Mouse (Mus musculus) natural killer cell, adult 2 months (primary cell): ENCODE measurements at regions not wholly inside any gene's neighbourhood (a gene's known extent, or its start where the extent isn't known, plus 50 kb on each side); places are given as distances from the start of the nearest gene placed in this dataset.
"Not testable (repeated sequence)": the region's sequence is repeated elsewhere in the genome, so short reads cannot be mapped to it uniquely, and the experiment has no call there.

ENCODE experiments used
- DNase-seq, 2 experiments: peaks; one replicate each; pipeline ENCODE4 v3.0.0; 2022; ENCODE audit warnings: low spot score in 2 of 2

- DNase-seq = no peak
Measured at GRCm38 (mm10) chr4:89621260-89621659, 58.0 kb upstream of the Dmrta1 start.

DNA sequence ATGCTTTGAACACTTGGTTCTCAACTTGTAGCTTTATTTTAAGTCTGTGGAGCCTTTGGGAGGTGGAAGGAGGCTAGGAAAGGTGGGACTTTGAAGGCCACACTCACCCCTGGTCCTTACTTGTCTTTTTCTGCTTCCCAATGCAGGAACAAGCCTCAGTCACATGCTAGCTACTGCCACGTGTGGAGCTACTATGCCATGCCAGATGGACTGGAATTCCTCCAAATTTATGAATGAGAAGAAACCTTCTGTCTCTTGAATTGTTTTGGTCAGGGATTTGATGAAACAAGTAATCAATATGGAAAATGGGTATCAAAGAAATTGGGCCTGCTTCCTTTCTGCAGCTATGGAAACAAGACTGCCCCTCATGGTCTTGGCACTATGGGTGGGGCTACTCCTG, 74.5 kb upstream of the Dmrta1 start:
- DNase-seq = no peak

- DNase-seq = no peak
Measured at GRCm38 (mm10) chr4:89575529-89575928, 103.7 kb upstream of the Dmrta1 start.

DNA sequence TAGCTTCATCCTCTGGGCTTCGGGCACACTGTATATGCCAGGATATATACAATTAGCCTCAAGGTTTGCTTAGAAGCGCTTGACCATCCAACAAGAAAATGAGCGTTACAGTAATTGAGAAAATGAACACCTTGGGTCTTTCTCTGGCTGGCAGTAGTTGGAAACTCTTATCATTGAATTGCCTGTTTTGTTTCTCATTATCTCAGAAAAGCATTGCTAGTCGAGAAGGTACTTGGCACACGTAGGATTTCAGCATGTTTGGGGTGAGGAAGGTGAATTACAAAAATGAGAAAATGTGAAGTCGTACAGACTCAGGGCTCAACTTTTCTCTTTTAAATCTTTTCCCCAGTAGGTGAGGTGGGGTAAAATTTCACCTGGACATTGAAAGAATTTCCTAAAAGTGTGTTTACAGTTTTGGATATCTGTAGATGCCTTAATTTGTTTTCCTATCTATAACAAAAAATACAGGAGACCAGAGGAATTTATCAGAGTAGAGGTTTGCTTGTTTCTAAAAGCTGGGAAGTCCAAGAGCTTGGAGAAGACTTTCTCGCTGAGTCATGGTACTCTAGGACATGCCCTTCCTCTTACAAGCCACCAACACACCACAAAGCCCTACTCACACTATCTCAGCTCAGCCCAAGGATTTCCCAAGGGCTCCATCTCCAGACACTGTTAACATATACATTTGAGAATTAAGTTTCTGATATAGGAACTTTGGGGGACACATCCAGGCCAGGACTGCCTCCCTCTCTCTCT, 124.3 kb upstream of the Dmrta1 start:
- no peak for DNase-seq

- no peak for DNase-seq
Measured at GRCm38 (mm10) chr4:89552556-89552955, 126.7 kb upstream of the Dmrta1 start.

- peak; percentile 8 to 36 for DNase-seq
Measured at GRCm38 (mm10) chr4:89550515-89550914, 128.7 kb upstream of the Dmrta1 start.

DNA sequence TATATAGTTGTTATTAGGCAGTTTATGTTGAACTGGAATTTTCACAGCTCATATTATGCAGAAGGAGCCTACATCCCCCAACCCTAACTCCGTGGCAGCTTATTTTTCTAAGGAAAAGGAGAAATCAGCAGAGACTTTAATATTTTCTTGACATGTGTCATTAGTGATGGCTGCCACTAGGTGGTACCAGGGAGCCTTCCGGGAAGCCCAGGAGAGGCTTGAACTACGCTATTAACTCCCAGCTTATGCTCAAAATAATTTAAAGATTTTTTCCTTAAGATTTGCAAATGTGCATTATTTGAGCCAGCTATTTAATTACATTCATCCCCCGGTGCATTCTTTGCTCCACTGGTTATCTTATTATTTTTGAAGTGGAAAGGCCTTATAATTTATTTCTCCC, 146.8 kb upstream of the Dmrta1 start:
- no peak for DNase-seq

- DNase-seq = no peak
Measured at GRCm38 (mm10) chr4:89530050-89530911, 149.0 kb upstream of the Dmrta1 start.

- no peak for DNase-seq
Measured at GRCm38 (mm10) chr4:89527966-89528365, 151.3 kb upstream of the Dmrta1 start.

- no peak for DNase-seq
Measured at GRCm38 (mm10) chr4:89527326-89527725, 151.9 kb upstream of the Dmrta1 start.

DNA sequence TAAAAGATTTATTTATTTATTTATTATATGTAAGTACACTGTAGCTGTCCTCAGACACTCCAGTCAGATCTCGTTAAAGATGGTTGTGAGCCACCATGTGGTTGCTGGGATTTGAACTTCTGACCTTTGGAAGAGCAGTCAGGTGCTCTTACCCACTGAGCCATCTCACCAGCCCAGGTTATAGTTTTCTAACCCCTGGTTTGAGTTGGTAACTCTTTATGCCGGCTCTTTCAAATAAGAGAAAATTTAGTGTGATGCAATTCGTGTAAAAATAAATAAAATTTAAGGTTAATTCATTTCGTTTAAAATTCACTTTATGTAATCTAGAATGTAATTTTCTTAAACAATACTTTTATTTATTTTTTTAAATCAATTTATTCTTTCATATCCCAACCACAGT, 153.7 kb upstream of the Dmrta1 start:
- not testable (repeated sequence) for DNase-seq

DNA sequence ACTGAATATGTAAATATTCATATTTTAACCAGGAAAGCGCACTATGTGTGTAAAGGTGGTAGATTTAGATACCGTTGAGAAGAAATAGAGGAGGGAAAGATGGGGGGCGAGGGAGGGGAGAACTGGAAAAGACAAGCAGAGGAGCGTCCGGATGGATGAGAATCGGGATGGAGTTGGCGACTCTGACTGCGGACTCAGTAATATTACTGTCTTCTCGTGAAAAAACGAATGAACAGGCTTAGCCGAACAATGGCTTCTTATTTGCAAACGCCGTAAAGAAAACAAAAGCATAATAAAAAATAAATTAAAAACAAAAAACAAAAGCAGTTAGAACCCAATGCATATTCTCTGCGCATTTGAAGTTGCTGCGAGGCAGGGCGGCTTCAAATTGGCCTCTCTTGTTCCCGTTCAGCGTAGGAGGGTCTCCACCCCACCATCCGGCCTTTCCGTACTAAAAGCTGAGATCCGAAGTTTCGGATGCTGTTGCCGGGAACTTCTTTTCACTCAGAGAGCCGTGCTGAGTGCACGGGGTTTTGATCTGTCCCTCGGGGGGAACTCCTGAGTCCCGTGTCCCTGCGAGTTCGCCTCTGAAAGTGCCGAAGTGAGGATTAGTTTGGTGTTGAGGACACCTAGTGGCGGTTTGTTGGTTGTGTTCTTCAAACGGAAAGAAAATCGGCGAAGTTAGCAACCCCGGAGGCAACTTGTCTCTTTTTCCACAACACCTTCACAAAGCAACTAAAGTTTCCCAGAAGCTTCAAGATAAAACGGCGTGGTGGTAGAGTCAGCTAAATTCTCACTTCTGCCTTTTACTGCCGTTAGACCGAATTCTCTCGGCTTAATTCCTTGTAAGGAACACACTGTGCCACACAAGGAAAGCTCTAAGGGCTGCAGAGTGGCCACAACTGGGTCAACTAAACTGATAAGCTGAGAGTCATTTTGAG, 154.7 kb upstream of the Dmrta1 start:
- peak; percentile 33 to 51 for DNase-seq

DNA sequence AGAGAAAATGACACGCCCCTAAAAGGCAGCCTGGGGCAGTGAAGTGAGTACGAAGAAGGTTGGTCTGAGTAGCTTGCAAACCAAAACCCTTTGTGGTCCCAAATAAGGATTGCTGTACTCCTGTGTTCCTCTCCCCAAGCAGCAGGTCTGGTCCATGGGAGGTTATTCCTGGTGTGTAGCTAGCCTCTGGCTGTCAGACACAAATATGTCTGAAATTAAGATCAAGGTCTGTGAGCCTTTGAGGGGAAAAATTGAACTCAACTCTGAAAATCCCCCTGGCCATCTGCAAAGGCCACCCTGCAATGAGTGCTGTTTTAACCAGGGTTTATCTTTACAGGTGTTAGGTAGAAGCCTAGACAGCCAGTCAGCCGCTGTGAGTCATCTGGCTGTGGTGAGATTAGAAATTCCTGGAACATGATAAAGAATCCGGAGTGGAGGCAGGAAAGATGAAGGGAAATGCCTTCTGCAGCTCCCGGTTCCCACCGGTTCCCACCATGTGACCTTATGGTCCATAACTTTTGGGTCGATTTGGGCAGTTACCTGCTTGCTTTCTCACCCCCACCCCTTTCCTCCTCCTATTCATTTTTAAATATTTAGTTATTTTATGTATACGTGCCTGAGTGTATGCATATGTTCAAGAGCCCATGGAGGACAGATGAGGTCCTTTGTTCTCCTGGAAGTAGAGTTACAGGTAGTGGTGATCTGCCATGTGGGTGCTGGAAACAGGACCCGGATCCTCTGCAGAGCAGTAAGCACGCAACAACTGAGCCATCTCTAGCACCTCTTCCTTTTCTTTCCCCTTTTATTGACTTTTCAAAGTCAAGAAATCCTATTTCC, 155.6 kb upstream of the Dmrta1 start:
- no peak for DNase-seq

DNA sequence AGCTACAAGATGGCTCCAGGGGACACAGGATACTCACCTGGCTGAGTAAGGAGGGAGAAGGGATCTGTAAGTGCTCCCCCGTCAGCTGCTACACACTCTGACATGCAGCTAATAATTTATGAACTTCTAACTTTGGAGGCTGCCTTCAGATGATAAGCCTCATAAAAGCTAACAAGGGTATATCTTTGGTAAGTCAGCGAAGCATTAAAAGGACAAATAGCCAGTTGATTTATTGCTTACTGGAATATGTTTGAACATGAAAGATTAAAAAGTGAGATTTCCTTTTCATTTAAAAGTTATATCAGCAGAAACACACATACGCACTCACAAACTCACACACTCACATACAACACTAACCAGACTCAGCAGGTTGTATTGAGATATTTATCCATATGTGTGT, 161.2 kb upstream of the Dmrta1 start:
- DNase-seq = no peak

DNA sequence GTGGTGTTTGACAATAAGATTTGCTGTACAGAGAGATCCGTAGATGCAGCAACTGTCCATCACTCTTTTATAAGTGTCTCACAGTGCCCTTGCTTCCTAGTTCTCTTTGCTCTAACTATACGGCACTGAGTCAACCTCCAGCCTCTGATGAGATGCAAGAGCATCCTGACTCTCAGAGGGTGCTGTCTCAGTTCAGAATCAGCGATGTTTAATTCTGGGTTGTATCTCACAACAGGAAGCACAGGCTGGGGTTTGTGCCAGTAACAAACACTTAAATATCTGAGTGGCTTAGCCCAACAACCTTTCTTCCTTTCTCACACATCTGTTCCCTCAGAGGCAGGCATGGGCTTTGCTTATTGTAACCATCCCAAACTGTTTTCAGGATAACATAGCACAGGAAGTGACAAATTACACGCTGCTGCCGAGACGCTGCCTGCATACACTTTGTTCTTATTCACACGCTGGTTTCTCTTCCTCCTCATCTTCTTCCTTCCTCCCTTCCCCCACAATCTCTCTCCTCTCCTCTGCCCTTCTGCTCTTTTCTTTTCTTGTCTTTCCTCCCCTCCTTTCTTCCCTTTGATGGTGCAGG, 163.3 kb upstream of the Dmrta1 start:
- DNase-seq = no peak

- no peak for DNase-seq
Measured at GRCm38 (mm10) chr4:89514981-89515380, 164.3 kb upstream of the Dmrta1 start.

GRCm38 (mm10) chr4:89510593-89510992, 168.6 kb upstream of the Dmrta1 start:
- DNase-seq = no peak

DNA sequence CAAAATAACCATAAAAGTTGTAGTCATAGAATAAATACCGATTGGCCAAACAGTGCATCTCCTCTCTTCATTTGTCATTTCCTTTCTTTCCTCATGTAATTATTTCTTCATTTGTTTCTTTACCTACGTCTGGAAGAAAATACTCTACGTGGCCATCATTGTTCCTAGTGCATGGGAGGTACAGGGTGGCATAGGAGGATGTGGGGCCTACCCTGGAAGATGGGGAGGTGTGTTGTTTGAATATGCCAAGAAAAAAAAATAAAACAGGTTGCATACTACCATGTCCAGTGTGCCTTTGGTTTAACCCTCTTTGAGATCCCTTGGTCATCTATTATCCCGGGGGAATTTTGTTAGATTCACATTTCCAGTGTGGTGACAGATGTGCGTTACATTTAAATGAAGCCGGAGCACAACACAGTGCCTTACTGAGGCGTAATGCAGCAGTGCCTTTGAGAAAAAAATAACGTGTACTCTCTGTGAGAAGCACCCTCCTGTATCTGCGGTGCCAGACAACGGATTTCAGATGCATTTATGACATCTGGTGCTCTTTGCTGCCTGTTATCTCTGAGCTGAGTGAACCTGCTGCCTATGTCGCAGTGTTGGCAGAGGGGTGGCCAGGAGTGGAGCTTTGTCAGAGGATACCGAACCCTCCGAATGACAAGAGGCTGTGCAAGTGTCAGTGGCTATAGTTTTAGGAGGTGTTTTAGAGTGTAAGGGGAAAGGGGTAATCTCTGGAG, 169.4 kb upstream of the Dmrta1 start:
- DNase-seq = no peak

DNA sequence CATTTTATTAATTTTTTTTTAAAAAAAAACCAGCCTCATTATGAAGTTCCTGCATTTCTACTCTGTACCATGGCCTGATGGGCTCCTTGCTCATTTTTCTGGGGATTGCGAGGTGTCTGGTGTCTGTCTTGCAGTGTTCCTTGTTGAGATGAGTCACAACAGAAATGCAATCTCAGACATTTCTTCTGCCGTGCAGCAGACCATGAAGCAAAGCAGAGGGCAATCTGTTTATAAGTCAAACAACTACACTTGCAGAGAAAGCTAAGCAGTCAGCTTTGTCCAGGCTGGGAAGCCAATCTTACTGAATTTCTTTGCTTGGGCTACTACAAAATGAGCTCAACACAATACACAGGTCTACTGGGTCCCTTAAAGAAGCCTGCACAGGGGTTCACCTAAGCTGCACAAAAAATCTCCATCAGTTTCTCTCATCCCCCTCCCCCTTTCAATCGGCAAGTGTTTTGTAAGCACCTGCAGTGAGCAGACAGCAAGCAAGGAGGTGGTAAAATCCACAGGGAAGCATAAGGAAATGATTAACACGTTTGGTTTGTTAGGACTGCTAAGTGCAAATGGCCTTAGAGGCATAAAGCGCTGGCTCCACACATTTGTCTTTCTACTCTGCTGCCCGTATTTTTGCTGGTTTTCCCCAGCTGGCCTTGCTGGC, 171.0 kb upstream of the Dmrta1 start:
- DNase-seq = no peak
